Mouse (Mus musculus): ENCODE measurements at regions not wholly inside any gene's neighbourhood (a gene's known extent, or its start where the extent isn't known, plus 50 kb on each side); places are given as distances from the start of the nearest gene placed in this dataset.

DNA sequence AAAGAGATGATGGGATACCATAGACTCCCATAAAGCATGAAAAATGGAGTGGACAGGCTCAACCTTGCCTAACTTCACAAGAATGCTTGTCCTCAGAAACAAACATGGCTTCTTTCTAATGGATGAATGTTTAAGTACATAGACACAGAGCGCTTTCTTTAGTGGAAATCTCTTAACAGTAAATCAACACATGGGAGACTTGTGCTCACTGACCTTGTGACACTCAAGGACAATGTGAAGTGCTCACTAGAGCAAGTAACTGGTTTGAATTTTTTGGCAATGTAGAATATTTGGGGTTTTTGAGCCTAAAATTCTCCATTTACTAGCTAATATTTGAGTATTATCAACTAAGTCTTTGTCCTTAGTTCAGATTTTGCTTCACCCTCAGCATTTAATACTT lies 88.0 kb downstream of the Tent5c start:
- 90% methylated on average over 1 of the region's 1 CpGs for WGBS
- no peak overlapping the region for H3K27ac ChIP-seq (ENCODE audit: low read depth, low read length)

DNA sequence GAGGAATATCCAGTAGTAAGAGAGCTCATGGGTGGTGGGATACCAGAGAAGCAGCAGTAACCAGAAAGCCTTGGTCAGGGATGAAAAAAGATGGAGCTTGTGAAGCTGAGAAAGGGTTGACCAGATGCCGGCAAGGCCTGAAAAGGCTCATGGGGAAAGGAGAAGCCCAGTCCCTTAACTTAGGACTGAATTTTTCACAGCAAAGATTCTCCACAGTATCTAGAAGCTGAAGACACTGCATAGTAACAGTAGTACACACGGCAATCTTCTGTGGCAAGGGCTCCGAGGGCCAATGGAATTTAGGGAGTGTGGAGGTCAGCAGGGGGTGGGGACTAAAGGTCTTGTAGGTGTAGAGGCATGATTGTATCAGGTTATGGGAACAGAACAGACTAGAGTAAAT lies 91.6 kb downstream of the Tent5c start:
- H3K9me3 ChIP-seq (ENCODE audit: control insufficient read depth, low read length), result no peaks in the 10 kb centered on the region
- H3K4me2 ChIP-seq (ENCODE audit: low read depth, low read length, severe bottlenecking), result no peak overlapping the region
- no peak overlapping the region for H3K27ac ChIP-seq (ENCODE audit: low read depth, low read length)
- no peak overlapping the region for H3K9ac ChIP-seq (ENCODE audit: low read length)
- ATAC-seq (replicated peaks; ENCODE audit: low FRiP score) (no peak), DNase-seq (ENCODE audit: low spot score) (no peak)
- H3K36me3 ChIP-seq (ENCODE audit: control insufficient read depth, insufficient read depth, low read length), result no peaks in the 10 kb centered on the region
- H3K27me3 ChIP-seq (ENCODE audit: control insufficient read depth, insufficient read depth, low read length), result no peaks in the 10 kb centered on the region
- WGBS, result 89% methylated on average over 3 of the region's 3 CpGs
- no peak overlapping the region for H3K4me3 ChIP-seq (ENCODE audit: low read depth, low read length)
- no peaks in the 10 kb centered on the region for H3K4me1 ChIP-seq (replicated peaks; ENCODE audit: control insufficient read depth, insufficient read depth, low read length)

More for the DNA sequence above, 88.0 kb downstream of the Tent5c start:
- no peaks in the 10 kb centered on the region for H3K27me3 ChIP-seq (ENCODE audit: control insufficient read depth, insufficient read depth, low read length)
- H3K4me1 ChIP-seq (replicated peaks; ENCODE audit: control insufficient read depth, insufficient read depth, low read length), result no peaks in the 10 kb centered on the region
- H3K9ac ChIP-seq (ENCODE audit: low read length), result no peak overlapping the region
- H3K4me3 ChIP-seq (ENCODE audit: low read depth, low read length), result no peak overlapping the region
- no peak overlapping the region for H3K4me2 ChIP-seq (ENCODE audit: low read depth, low read length, severe bottlenecking)
- H3K9me3 ChIP-seq (ENCODE audit: control insufficient read depth, low read length), result no peaks in the 10 kb centered on the region
- DNase-seq (ENCODE audit: low spot score) (no peak), ATAC-seq (replicated peaks; ENCODE audit: low FRiP score) (no peak)
- H3K36me3 ChIP-seq (ENCODE audit: control insufficient read depth, insufficient read depth, low read length), result no peaks in the 10 kb centered on the region

DNA sequence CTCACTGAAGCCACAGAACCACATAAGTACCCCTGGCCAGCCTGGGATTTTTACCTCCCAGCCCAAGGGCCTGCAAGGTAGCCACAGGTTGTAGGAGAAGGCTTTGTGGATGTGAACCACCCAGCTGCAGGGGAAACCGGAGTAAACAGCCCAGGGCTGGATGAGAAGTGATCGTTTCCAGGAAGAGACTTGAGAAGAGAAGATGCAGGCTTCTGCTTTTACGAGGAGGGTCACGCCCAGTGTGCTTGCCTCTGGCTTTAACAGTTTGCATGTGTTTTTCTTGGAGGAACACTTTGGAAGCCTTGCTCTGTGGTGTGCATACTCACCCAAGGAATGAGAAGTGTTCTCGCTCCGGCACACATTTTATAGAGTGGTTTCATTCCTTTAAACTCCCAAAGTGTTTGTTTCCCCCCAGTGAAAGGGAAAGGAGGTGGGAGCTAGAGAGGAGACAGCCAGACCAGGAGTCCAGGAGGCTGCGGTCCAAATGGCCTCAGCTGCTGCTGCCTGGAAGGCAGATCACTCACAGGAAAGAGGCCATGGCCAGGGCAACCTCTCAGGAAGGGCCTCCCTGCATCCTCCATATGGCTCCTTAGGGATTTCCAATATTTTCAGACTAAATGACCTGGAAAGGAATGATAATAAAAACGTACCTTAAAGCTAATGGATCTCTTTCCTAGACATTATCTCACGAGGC lies 94.1 kb downstream of the Tent5c start:
- ATAC-seq (replicated peaks; ENCODE audit: low FRiP score) (no peak), DNase-seq (ENCODE audit: low spot score) (no peak)
- Histone ChIP-seq H3K4me1 (replicated peaks; ENCODE audit: control insufficient read depth, insufficient read depth, low read length) (no peaks in the 10 kb centered on the region), H3K36me3 (ENCODE audit: control insufficient read depth, insufficient read depth, low read length) (no peaks in the 10 kb centered on the region), H3K9me3 (ENCODE audit: control insufficient read depth, low read length) (no peaks in the 10 kb centered on the region), H3K9ac (ENCODE audit: low read length) (no peak overlapping the region), H3K27ac (ENCODE audit: low read depth, low read length) (no peak overlapping the region), H3K4me2 (ENCODE audit: low read depth, low read length, severe bottlenecking) (no peak overlapping the region), H3K4me3 (ENCODE audit: low read depth, low read length) (no peak overlapping the region), H3K27me3 (ENCODE audit: control insufficient read depth, insufficient read depth, low read length) (no peaks in the 10 kb centered on the region)
- 81% methylated on average over 9 of the region's 9 CpGs for WGBS

DNA sequence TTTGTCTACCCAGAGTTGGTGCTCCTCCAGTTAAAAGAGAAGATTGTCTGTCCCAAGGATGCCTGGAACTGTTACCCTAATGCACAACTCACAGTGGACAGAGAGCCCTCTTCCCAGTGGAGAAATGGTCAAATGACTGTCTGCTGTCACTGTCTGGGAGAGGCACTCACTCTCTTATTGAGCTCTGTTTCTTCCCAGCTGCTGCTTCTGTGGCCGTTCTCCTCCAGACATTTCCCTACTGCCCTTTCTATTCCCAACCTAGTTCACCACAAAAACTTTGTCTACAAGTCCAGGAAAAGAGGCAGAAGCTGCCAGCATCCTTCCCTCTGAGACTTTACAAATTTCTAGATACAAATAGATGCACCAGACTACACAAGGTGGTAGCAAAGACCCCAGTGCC lies 95.2 kb downstream of the Tent5c start:
- no peaks in the 10 kb centered on the region for H3K9me3 ChIP-seq (ENCODE audit: control insufficient read depth, low read length)
- no peaks in the 10 kb centered on the region for H3K27me3 ChIP-seq (ENCODE audit: control insufficient read depth, insufficient read depth, low read length)
- WGBS, result 86% methylated on average over 1 of the region's 1 CpGs
- H3K36me3 ChIP-seq (ENCODE audit: control insufficient read depth, insufficient read depth, low read length), result no peaks in the 10 kb centered on the region
- H3K27ac ChIP-seq (ENCODE audit: low read depth, low read length), result no peak overlapping the region
- H3K9ac ChIP-seq (ENCODE audit: low read length), result no peak overlapping the region
- DNase-seq (ENCODE audit: low spot score), result no peak
- no peaks in the 10 kb centered on the region for H3K4me1 ChIP-seq (replicated peaks; ENCODE audit: control insufficient read depth, insufficient read depth, low read length)
- no peak overlapping the region for H3K4me3 ChIP-seq (ENCODE audit: low read depth, low read length)
- no peak for ATAC-seq (replicated peaks; ENCODE audit: low FRiP score)
- H3K4me2 ChIP-seq (ENCODE audit: low read depth, low read length, severe bottlenecking), result no peak overlapping the region

DNA sequence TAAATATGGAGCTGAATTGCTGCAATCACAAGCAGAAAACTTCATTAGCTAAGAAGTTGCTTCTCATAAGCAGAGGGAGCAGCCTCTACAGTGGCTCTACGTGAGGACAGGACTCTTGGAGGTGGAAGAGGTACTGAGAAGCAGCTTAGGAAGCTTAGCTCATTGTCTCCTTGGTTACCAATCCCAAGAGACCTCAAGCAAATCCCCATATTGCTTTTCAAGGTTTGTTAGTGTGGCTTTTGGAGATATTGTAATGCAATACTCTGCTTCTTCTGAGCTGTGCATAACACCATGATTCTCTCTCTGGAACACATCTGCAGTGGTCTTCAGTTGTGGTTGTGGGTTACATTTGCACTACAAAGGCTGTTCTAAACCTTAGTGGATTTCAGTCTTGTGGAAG lies 106.9 kb downstream of the Tent5c start:
- Histone ChIP-seq H3K9me3 (ENCODE audit: control insufficient read depth, low read length) (no peaks in the 10 kb centered on the region), H3K27me3 (ENCODE audit: control insufficient read depth, insufficient read depth, low read length) (no peaks in the 10 kb centered on the region), H3K4me3 (ENCODE audit: low read depth, low read length) (no peak overlapping the region), H3K4me2 (ENCODE audit: low read depth, low read length, severe bottlenecking) (no peak overlapping the region), H3K27ac (ENCODE audit: low read depth, low read length) (no peak overlapping the region), H3K4me1 (replicated peaks; ENCODE audit: control insufficient read depth, insufficient read depth, low read length) (no peaks in the 10 kb centered on the region), H3K9ac (ENCODE audit: low read length) (no peak overlapping the region), H3K36me3 (ENCODE audit: control insufficient read depth, insufficient read depth, low read length) (no peaks in the 10 kb centered on the region)
- WGBS, result 57% methylated on average over 1 of the region's 1 CpGs
- DNase-seq (ENCODE audit: low spot score) (no peak), ATAC-seq (replicated peaks; ENCODE audit: low FRiP score) (no peak)

DNA sequence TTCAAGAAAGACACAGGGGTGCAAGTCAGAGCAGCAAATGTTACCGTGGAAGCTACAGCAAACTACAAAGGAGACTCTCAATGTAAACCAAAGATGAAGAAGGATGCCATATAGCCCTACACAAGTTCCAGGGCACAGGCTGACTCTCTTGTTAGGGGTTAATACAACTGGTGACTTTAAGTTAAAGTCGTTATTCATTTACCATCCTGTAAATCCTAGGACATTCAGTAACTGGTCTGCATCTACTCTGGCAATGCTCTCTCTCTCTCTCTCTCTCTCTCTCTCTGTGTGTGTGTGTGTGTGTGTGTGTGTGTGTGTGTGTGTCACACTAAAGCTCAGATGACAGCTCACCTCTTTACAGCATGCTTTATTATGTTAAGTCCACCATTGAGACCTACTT lies 107.8 kb downstream of the Tent5c start:
- Histone ChIP-seq H3K4me1 (replicated peaks; ENCODE audit: control insufficient read depth, insufficient read depth, low read length) (no peaks in the 10 kb centered on the region), H3K36me3 (ENCODE audit: control insufficient read depth, insufficient read depth, low read length) (no peaks in the 10 kb centered on the region), H3K9ac (ENCODE audit: low read length) (no peak overlapping the region), H3K4me2 (ENCODE audit: low read depth, low read length, severe bottlenecking) (no peak overlapping the region), H3K27ac (ENCODE audit: low read depth, low read length) (no peak overlapping the region), H3K9me3 (ENCODE audit: control insufficient read depth, low read length) (no peaks in the 10 kb centered on the region), H3K27me3 (ENCODE audit: control insufficient read depth, insufficient read depth, low read length) (no peaks in the 10 kb centered on the region), H3K4me3 (ENCODE audit: low read depth, low read length) (no peak overlapping the region)
- WGBS, result 79% methylated on average over 2 of the region's 2 CpGs
- DNase-seq (ENCODE audit: low spot score) (no peak), ATAC-seq (replicated peaks; ENCODE audit: low FRiP score) (no peak)

DNA sequence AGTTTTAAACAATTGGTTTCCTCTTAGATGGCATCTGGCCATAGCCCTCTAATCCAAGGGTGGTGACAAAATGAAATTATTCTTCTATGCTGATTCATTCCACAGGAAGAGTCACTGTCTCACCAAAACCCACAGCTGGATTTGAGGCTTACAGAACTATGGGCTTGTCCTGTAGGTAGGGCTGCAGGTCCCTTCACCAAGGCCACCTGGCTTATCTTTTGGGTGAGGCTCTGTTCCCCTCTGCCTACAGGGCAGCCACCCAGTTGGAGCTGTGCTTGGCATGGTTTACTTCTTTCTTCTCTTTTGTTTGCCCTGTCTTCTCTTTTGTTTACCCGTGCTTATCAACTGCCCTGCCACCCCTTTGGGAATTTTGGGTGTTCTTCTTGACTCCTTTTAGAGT lies 113.0 kb downstream of the Tent5c start:
- Histone ChIP-seq H3K4me1 (replicated peaks; ENCODE audit: control insufficient read depth, insufficient read depth, low read length) (no peaks in the 10 kb centered on the region), H3K9ac (ENCODE audit: low read length) (no peak overlapping the region), H3K27ac (ENCODE audit: low read depth, low read length) (no peak overlapping the region), H3K36me3 (ENCODE audit: control insufficient read depth, insufficient read depth, low read length) (no peaks in the 10 kb centered on the region), H3K4me3 (ENCODE audit: low read depth, low read length) (no peak overlapping the region), H3K4me2 (ENCODE audit: low read depth, low read length, severe bottlenecking) (no peak overlapping the region), H3K27me3 (ENCODE audit: control insufficient read depth, insufficient read depth, low read length) (no peaks in the 10 kb centered on the region), H3K9me3 (ENCODE audit: control insufficient read depth, low read length) (no peaks in the 10 kb centered on the region)
- 50% methylated on average over 1 of the region's 1 CpGs for WGBS
- DNase-seq (ENCODE audit: low spot score), result no peak
- ATAC-seq (replicated peaks; ENCODE audit: low FRiP score), result no peak

DNA sequence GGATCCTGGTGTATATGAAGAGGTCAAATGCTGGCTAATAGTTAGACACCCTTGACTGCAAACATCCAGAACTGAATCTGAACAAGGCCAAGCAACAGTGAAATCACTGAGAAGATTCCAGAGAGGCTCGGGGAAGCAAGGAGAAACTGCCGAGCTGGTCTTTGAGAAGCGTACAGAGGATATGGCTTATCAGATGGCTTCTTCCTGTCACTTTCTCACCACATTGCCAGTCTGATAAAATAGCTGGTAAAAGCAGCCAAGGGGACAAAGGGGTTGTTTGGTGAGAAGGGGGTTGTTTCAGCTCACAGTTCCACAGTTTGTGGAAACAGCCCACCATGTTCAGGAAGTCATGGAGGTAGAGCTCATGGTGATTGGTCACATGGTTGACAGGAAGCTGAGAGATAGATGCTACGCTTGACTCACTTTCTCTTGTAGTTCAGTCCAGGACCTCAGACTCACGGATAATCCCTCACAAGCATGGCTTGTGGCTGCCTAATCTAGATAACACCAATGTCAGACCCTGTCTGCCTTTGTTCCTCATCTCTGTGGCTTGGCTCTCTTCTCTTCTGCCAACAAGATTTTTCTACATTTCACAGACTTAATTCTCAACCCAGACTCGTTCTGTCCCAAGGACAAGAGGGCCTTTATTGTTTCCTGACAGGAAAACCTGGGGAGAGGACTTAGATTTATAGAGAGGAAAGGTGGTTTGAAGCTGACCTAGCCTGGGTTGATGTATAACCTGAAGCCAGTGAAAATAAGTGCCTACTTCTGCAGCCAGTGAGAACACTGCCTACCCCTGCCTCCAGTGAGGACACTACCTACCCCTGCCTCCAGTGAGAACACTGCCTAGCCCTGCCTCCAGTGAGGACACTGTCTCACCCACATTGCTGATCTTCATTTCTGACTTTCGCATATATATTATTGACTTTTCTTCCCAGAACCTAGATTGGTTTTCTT lies 122.0 kb downstream of the Tent5c start:
- Histone ChIP-seq H3K27ac (ENCODE audit: low read depth, low read length) (no peak overlapping the region), H3K27me3 (ENCODE audit: control insufficient read depth, insufficient read depth, low read length) (no peaks in the 10 kb centered on the region), H3K36me3 (ENCODE audit: control insufficient read depth, insufficient read depth, low read length) (no peaks in the 10 kb centered on the region), H3K9me3 (ENCODE audit: control insufficient read depth, low read length) (no peaks in the 10 kb centered on the region), H3K4me1 (replicated peaks; ENCODE audit: control insufficient read depth, insufficient read depth, low read length) (no peaks in the 10 kb centered on the region), H3K4me3 (ENCODE audit: low read depth, low read length) (no peak overlapping the region), H3K9ac (ENCODE audit: low read length) (no peak overlapping the region), H3K4me2 (ENCODE audit: low read depth, low read length, severe bottlenecking) (no peak overlapping the region)
- no peak for DNase-seq (ENCODE audit: low spot score)
- ATAC-seq (replicated peaks; ENCODE audit: low FRiP score), result no peak
- 85% methylated on average over 7 of the region's 7 CpGs for WGBS

Data from forebrain, embryonic 11.5 days (tissue).